Comparison of ENCODE assay signal across 8 mouse cellular contexts in genomic region chr17:20946636-20947035, GRCm38 (mm10). TPM values are rescaled to one million over a fixed set of nuclear protein-coding genes. Genes with fewer than 3 reads are reported as not detected.
A peak's percentile ranks its signal among the peaks of the same experiment; 100 is the strongest.
DNase-seq lines count a peak whose midpoint lies in the region; ATAC-seq and TF ChIP-seq lines count a peak whose summit lies in the region.

No protein-coding gene starts in this region.

- TF ChIP-seq CTCF in lung, postnatal 0 days (IDR thresholded peaks at IDR 0.05) = no peak

- DNase-seq in CD4-positive, CD25-positive, alpha-beta regulatory T cell, adult 2 months (ENCODE audit: low read depth, low spot score) = peak; percentile 14
- DNase-seq in lung, postnatal 0 days (ENCODE audit: low spot score) = peak; percentile 49
- no peak for DNase-seq in lung, postnatal 25 days (ENCODE audit: low spot score)
- DNase-seq in frontal cortex, adult 2 months (ENCODE audit: extremely low spot score in 1 of 2, low spot score in 1 of 2) = no peak

- peak overlapping the region; percentile 84 for H3K4me2 ChIP-seq in lung, postnatal 0 days (replicated peaks; ENCODE audit: low read depth, low read length)
- H3K4me2 ChIP-seq in limb, embryonic 13.5 days (replicated peaks) = peak overlapping the region; percentile 81
- H3K4me2 ChIP-seq in stomach, embryonic 15.5 days = peak overlapping the region; percentile 76

- H3K27me3 ChIP-seq in lung, postnatal 0 days (replicated peaks; ENCODE audit: insufficient read depth, low read length) = no peaks in the 10 kb centered on the region
- H3K27me3 ChIP-seq in limb, embryonic 13.5 days = no peaks in the 10 kb centered on the region
- H3K27me3 ChIP-seq in stomach, embryonic 15.5 days (replicated peaks) = no peaks in the 10 kb centered on the region

- no peaks in the 10 kb centered on the region for H3K36me3 ChIP-seq in lung, postnatal 0 days (ENCODE audit: insufficient read depth, low read length)
- H3K36me3 ChIP-seq in limb, embryonic 13.5 days = peaks cover 6% of the 10 kb centered on the region
- H3K36me3 ChIP-seq in stomach, embryonic 15.5 days = no peaks in the 10 kb centered on the region

- H3K4me3 ChIP-seq in lung, postnatal 0 days (ENCODE audit: low read depth, low read length) = peak overlapping the region; percentile 86
- peak overlapping the region; percentile 79 for H3K4me3 ChIP-seq in limb, embryonic 13.5 days
- H3K4me3 ChIP-seq in stomach, embryonic 15.5 days (replicated peaks) = peak overlapping the region; percentile 89

- no peak overlapping the region; the same call in 1 of the 2 replicates for H3K27ac ChIP-seq in lung, postnatal 0 days (ENCODE audit: low read length)
- no peak overlapping the region; the same call in 1 of the 2 replicates for H3K27ac ChIP-seq in limb, embryonic 13.5 days
- no peak overlapping the region for H3K27ac ChIP-seq in stomach, embryonic 15.5 days

- H3K4me1 ChIP-seq in lung, postnatal 0 days (ENCODE audit: insufficient read depth, low read depth, low read length) = peaks cover 15% of the 10 kb centered on the region; the same call in 1 of the 2 replicates
- peaks cover 40% of the 10 kb centered on the region for H3K4me1 ChIP-seq in limb, embryonic 13.5 days
- H3K4me1 ChIP-seq in stomach, embryonic 15.5 days = 0 out of 2 replicates have a peak, but pooled peaks cover 11% of the 10 kb centered on the region

- ATAC-seq in CD4-positive, CD25-positive, alpha-beta regulatory T cell, adult 4 months = no peak
- no peak for ATAC-seq in lung, postnatal 0 days
- no peak for ATAC-seq in limb, embryonic 13.5 days (ENCODE audit: low FRiP score, low read depth)
- no peak for ATAC-seq in stomach, embryonic 15.5 days (ENCODE audit: insufficient read depth, low FRiP score, low read depth)
- no peak for ATAC-seq in megakaryocyte progenitor cell, adult 5-6 weeks (replicated peaks; ENCODE audit: poor library complexity)

- H3K9ac ChIP-seq in lung, postnatal 0 days (replicated peaks; ENCODE audit: low read depth) = peak overlapping the region; percentile 92; the same call in 1 of the 2 replicates
- H3K9ac ChIP-seq in limb, embryonic 13.5 days = peak overlapping the region; percentile 89
- 0 out of 2 replicates have a peak overlapping the region, but pooled peaks have one; percentile 95 for H3K9ac ChIP-seq in stomach, embryonic 15.5 days

- no peaks in the 10 kb centered on the region for H3K9me3 ChIP-seq in lung, postnatal 0 days (ENCODE audit: low read length)
- no peaks in the 10 kb centered on the region for H3K9me3 ChIP-seq in limb, embryonic 13.5 days
- no peaks in the 10 kb centered on the region for H3K9me3 ChIP-seq in stomach, embryonic 15.5 days

- no peak for TF ChIP-seq EP300 in lung, postnatal 0 days (IDR thresholded peaks at IDR 0.05)

RNA-seq across cellular contexts. Expression of gene Ppp2r1a, which starts 1.5 kb away (rescaled TPM):
- 100 to 1,000 TPM; 186 to 258 TPM for polyA plus RNA-seq in CD4-positive, CD25-positive, alpha-beta regulatory T cell, adult 4 months (2017; shearing (Covaris generic))
- 208 and 221 TPM in 2 replicates for polyA plus RNA-seq in lung, postnatal 0 days (2015; fragmentation: Nextera tagmentation; extraction: Ambion mirVana)
- polyA plus RNA-seq in limb, embryonic 13.5 days (2015; fragmentation: Nextera tagmentation; extraction: Ambion mirVana) = 375 and 377 TPM in 2 replicates
- 338 and 357 TPM in 2 replicates for polyA plus RNA-seq in stomach, embryonic 15.5 days (2015; fragmentation: Nextera tagmentation; extraction: Ambion mirVana)
- 558 and 595 TPM in 2 replicates for polyA plus RNA-seq in frontal cortex, adult 2 months (2012; rRNA removed)
- 284 and 300 TPM in 2 replicates for total RNA-seq in megakaryocyte progenitor cell, adult 5-6 weeks (2015)
- 151 and 154 TPM in 2 replicates for total RNA-seq in megakaryocyte progenitor cell, adult 5-6 weeks (2017)

RNA-seq across cellular contexts. Expression of gene Vmn1r232, which starts 27.1 kb away (rescaled TPM):
- polyA plus RNA-seq in CD4-positive, CD25-positive, alpha-beta regulatory T cell, adult 4 months (2017; shearing (Covaris generic)) = not detected
- polyA plus RNA-seq in lung, postnatal 0 days (2015; fragmentation: Nextera tagmentation; extraction: Ambion mirVana) = not detected in 2 replicates
- polyA plus RNA-seq in limb, embryonic 13.5 days (2015; fragmentation: Nextera tagmentation; extraction: Ambion mirVana) = not detected in 2 replicates
- polyA plus RNA-seq in stomach, embryonic 15.5 days (2015; fragmentation: Nextera tagmentation; extraction: Ambion mirVana) = not detected in 2 replicates
- polyA plus RNA-seq in frontal cortex, adult 2 months (2012; rRNA removed) = not detected in 2 replicates
- not detected in 2 replicates for total RNA-seq in megakaryocyte progenitor cell, adult 5-6 weeks (2015)
- not detected in 2 replicates for total RNA-seq in megakaryocyte progenitor cell, adult 5-6 weeks (2017)

RNA-seq across cellular contexts. Expression of gene Vmn1r231, which starts 41.7 kb away (rescaled TPM):
- not detected for polyA plus RNA-seq in CD4-positive, CD25-positive, alpha-beta regulatory T cell, adult 4 months (2017; shearing (Covaris generic))
- polyA plus RNA-seq in lung, postnatal 0 days (2015; fragmentation: Nextera tagmentation; extraction: Ambion mirVana) = not detected in 2 replicates
- not detected in 2 replicates for polyA plus RNA-seq in limb, embryonic 13.5 days (2015; fragmentation: Nextera tagmentation; extraction: Ambion mirVana)
- polyA plus RNA-seq in stomach, embryonic 15.5 days (2015; fragmentation: Nextera tagmentation; extraction: Ambion mirVana) = not detected in 2 replicates
- not detected in 2 replicates for polyA plus RNA-seq in frontal cortex, adult 2 months (2012; rRNA removed)
- not detected in 2 replicates for total RNA-seq in megakaryocyte progenitor cell, adult 5-6 weeks (2015)
- total RNA-seq in megakaryocyte progenitor cell, adult 5-6 weeks (2017) = not detected in 2 replicates

RNA-seq across cellular contexts. Expression of gene Vmn1r233, which starts 49.6 kb away (rescaled TPM):
- under 1 TPM in 1 of 2 experiments, not detected in 1; 0.07 TPM for polyA plus RNA-seq in CD4-positive, CD25-positive, alpha-beta regulatory T cell, adult 4 months (2017; shearing (Covaris generic))
- not detected in 2 replicates for polyA plus RNA-seq in lung, postnatal 0 days (2015; fragmentation: Nextera tagmentation; extraction: Ambion mirVana)
- polyA plus RNA-seq in limb, embryonic 13.5 days (2015; fragmentation: Nextera tagmentation; extraction: Ambion mirVana) = not detected in 2 replicates
- polyA plus RNA-seq in stomach, embryonic 15.5 days (2015; fragmentation: Nextera tagmentation; extraction: Ambion mirVana) = not detected in 2 replicates
- not detected in 2 replicates for polyA plus RNA-seq in frontal cortex, adult 2 months (2012; rRNA removed)
- total RNA-seq in megakaryocyte progenitor cell, adult 5-6 weeks (2015) = not detected in 2 replicates
- not detected in 2 replicates for total RNA-seq in megakaryocyte progenitor cell, adult 5-6 weeks (2017)

Comparison
In these comparisons a context has a peak if more than half of its experiments do, and no peak if none do; other contexts are left out.
1. DNase-seq: peak in CD4-positive, CD25-positive, alpha-beta regulatory T cell, adult 2 months (single experiment) and lung, postnatal 0 days (single experiment); none in lung, postnatal 25 days (single experiment) and frontal cortex, adult 2 months (0 of 2).
2. Peak in every context shown above with its lines, with median percentiles within 50 percentile points of each other: H3K4me2 ChIP-seq, H3K4me3 ChIP-seq and H3K9ac ChIP-seq.